Mouse (Mus musculus) midbrain, embryonic 12.5 days (tissue): ENCODE measurements around the gene Foxb1. TPM values are rescaled to one million over a fixed set of nuclear protein-coding genes. Genes with fewer than 3 reads are reported as not detected.

Experiments used
- ATAC-seq: fragments of 200-750 bp; cut with Nextera tagmentation; 2 replicates; pipeline ENCODE4 v1.8.0; 2017; ENCODE audit warnings: low read depth, moderate TSS enrichment, moderate library complexity; ENCODE audit not compliant: low FRiP score
- H3K27ac ChIP-seq: fragments of 300-500 bp; sonication (generic); replicated peaks from 2 replicates; pipeline ENCODE4 v1.5.1; 2016; ENCODE audit warnings: mild to moderate bottlenecking
- H3K27me3 ChIP-seq: fragments of 300-500 bp; sonication (generic); 2 replicates; pipeline ENCODE4 v1.6.1; 2016; ENCODE audit warnings: mild to moderate bottlenecking
- H3K36me3 ChIP-seq: fragments of 300-500 bp; sonication (generic); 2 replicates; pipeline ENCODE4 v1.6.1; 2016
- H3K4me1 ChIP-seq: fragments of 300-500 bp; sonication (generic); 2 replicates; pipeline ENCODE4 v1.6.1; 2016
- H3K4me2 ChIP-seq: fragments of 300-500 bp; sonication (generic); replicated peaks from 2 replicates; pipeline ENCODE4 v1.6.1; 2016; ENCODE audit warnings: mild to moderate bottlenecking, moderate library complexity
- H3K4me3 ChIP-seq: fragments of 300-500 bp; sonication (generic); 2 replicates; pipeline ENCODE4 v1.5.1; 2016; ENCODE audit warnings: mild to moderate bottlenecking
- H3K9ac ChIP-seq: fragments of 300-500 bp; sonication (generic); replicated peaks from 2 replicates; pipeline ENCODE4 v1.6.1; 2016; ENCODE audit warnings: mild to moderate bottlenecking, moderate library complexity
- H3K9me3 ChIP-seq: fragments of 300-500 bp; sonication (generic); 2 replicates; pipeline ENCODE4 v1.6.1; 2016; ENCODE audit warnings: mild to moderate bottlenecking
- WGBS: fragments of 180-500 bp; shearing (Covaris S2); methylation state at CpG from one replicate; pipeline ENCODE4 v1.1.7; 2016; 5-methylcytosine and 5-hydroxymethylcytosine counted together
- polyA plus RNA-seq: library from polyadenylated mRNA; unstranded; fragments of >200 nt; fragmentation: Nextera tagmentation; extraction: Ambion mirVana; gene quantifications from 2 replicates; pipeline ENCODE4 v1.2.1, GENCODE M21; 2016

Foxb1 gene
- polyA plus RNA-seq, 1 experiment from 2014 or later, result 7.3 TPM

DNA sequence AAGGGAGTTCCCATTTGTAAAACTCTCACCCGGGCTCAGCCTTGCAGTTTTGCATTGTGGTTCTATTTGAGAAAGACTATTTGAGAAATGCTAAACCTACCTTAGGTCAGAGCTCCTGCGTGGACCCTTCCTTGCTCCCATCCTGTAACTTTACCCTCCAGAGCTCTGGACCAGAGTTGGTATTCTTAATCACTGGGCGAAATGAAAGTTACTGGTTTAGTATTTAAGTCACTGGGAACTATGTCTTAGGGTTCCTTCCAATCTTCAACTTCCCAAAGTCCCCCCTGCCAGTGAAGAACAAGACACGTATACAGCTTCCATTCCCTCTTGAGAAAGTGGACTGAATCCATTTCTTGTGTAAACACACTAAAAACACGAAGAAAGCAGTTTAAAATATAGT lies 5.6 kb downstream of the Foxb1 start:
- Histone ChIP-seq H3K9ac (no peak overlapping the region), H3K36me3 (no peaks in the 10 kb centered on the region), H3K4me1 (peaks cover 47% of the 10 kb centered on the region), H3K27me3 (peaks cover 37% of the 10 kb centered on the region), H3K4me3 (no peak overlapping the region), H3K9me3 (no peaks in the 10 kb centered on the region), H3K4me2 (peak overlapping the region; percentile 16), H3K27ac (peak overlapping the region; percentile 30; the same call in 1 of the 2 replicates)
- 11% methylated on average over 5 of the region's 5 CpGs for WGBS
- ATAC-seq, result no peak

DNA sequence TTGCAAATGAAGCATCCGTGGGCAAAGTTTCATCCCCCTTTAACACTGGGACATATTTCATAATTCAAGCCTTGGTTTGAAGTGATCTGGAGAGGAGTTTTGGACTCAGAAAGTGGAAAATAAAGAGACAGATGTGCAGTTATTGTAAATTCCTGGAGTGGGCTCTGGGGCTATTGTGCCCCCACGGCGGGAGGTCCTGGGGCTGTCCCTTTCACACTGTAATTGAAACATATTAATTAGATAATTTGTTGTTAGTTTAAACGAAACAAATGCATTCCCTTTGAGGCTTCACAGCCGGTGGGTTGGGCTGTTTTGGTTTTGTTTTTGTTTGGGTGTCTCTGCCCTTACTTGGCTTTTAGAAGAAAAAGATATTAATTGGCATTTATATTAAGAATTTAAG lies 6.0 kb downstream of the Foxb1 start:
- Histone ChIP-seq H3K4me3 (no peak overlapping the region), H3K27ac (peak overlapping the region; percentile 30; the same call in 1 of the 2 replicates), H3K4me2 (peak overlapping the region; percentile 16), H3K27me3 (peaks cover 32% of the 10 kb centered on the region), H3K9ac (no peak overlapping the region), H3K36me3 (no peaks in the 10 kb centered on the region), H3K4me1 (peaks cover 44% of the 10 kb centered on the region), H3K9me3 (no peaks in the 10 kb centered on the region)
- 3% methylated on average over 5 of the region's 5 CpGs for WGBS
- no peak for ATAC-seq

DNA sequence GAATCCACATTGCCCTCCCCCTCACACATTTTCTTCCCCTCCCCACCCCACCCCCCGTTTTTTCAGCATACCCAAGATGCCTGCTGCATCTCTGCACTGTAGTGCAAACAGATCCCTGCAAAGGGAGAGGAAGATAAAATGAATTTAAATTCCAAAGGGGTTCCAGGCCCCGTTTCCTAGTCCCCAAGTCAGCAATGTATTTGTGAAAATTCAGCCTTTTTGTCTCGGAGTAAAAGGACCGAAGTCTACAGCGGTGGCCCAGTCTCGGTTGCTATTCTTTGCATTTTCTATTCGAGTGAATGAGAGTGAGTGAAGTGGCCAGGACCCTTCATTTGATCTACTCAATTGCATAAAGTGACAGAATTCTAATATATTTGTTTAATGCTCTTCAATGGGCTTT lies 6.4 kb downstream of the Foxb1 start:
- H3K4me3 ChIP-seq, result no peak overlapping the region
- ATAC-seq, result peak; percentile 44; the same call in 1 of the 2 replicates
- peaks cover 40% of the 10 kb centered on the region for H3K4me1 ChIP-seq
- H3K27ac ChIP-seq, result peak overlapping the region; percentile 25; the same call in 1 of the 2 replicates
- H3K9me3 ChIP-seq, result no peaks in the 10 kb centered on the region
- H3K9ac ChIP-seq, result no peak overlapping the region
- H3K4me2 ChIP-seq, result peak overlapping the region; percentile 7; the same call in 1 of the 2 replicates
- H3K27me3 ChIP-seq, result peaks cover 28% of the 10 kb centered on the region
- no peaks in the 10 kb centered on the region for H3K36me3 ChIP-seq
- WGBS, result under 1% methylated on average over 7 of the region's 7 CpGs

DNA sequence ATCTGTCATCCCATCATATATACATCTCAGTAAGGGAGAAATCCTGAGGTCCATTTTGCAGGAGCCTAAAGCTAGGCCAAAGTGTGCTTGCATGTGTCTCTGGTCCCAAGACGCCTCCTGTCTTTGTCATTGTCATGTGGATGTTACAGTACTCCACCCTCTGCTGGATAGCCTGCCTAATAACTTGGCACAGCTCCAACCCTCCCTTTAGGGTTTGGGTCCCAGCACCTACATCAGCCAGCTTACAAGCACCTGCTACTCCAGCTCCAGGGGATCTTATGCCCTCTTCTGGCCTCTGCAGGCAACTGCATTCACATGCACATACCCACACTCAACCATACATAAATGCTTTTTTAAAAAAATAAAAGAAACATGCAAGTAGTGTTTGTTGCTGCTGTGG lies 12.8 kb downstream of the Foxb1 start:
- Histone ChIP-seq H3K9ac (no peak overlapping the region), H3K27ac (no peak overlapping the region), H3K36me3 (no peaks in the 10 kb centered on the region), H3K4me1 (no peaks in the 10 kb centered on the region; the same call in 1 of the 2 replicates), H3K27me3 (no peaks in the 10 kb centered on the region; the same call in 1 of the 2 replicates), H3K9me3 (no peaks in the 10 kb centered on the region), H3K4me2 (no peak overlapping the region), H3K4me3 (no peak overlapping the region)
- 96% methylated on average over 1 of the region's 1 CpGs for WGBS
- ATAC-seq, result no peak

DNA sequence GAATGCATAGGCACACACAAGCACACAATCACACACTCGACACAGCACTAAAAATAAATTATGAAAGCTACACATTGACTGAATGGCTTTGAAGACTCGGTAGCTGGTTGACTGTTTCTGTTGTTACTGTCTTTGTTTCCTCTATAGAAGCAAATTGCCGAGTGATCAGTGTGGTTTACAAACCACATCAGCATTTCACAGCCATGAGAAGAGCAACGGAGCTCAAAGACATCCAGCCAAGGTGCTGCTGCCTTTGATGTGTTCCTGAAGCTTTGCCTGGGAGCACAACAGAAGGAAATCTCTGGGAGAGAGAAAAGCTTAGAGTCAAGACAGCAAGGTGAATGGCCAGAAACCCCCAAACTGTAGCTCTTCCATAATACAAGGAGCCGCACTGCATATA lies 32.0 kb downstream of the Foxb1 start:
- Histone ChIP-seq H3K36me3 (no peaks in the 10 kb centered on the region), H3K4me3 (no peak overlapping the region), H3K27ac (no peak overlapping the region), H3K27me3 (peaks cover 2% of the 10 kb centered on the region; the same call in 1 of the 2 replicates), H3K4me2 (no peak overlapping the region), H3K9ac (no peak overlapping the region), H3K9me3 (0 out of 2 replicates have a peak, but pooled peaks cover 4% of the 10 kb centered on the region), H3K4me1 (no peaks in the 10 kb centered on the region)
- 78% methylated on average over 5 of the region's 5 CpGs for WGBS
- no peak for ATAC-seq

DNA sequence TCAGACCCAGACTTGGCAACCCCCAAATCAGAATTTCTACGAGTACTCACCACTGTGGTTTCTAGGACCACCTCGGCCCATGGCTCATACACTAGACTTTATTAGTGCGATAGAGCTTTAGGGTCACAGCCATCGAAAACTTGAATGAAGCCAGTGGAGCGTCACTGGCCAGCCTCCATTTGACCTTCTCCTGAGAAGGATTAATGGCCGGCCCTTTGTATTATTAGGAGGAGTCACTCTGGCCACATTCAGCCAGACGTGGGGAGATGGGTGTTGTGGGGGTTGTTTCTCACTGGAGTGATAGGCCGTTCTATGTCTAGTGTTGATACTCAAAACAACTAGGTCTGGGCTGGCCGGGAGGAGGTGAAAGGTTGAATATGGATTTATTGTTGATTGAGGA lies 42.3 kb downstream of the Foxb1 start:
- Histone ChIP-seq H3K9me3 (no peaks in the 10 kb centered on the region), H3K27me3 (peaks cover 10% of the 10 kb centered on the region; the same call in 1 of the 2 replicates), H3K36me3 (no peaks in the 10 kb centered on the region), H3K4me3 (no peak overlapping the region), H3K4me2 (no peak overlapping the region), H3K4me1 (peaks cover 29% of the 10 kb centered on the region), H3K9ac (no peak overlapping the region), H3K27ac (no peak overlapping the region)
- WGBS, result 43% methylated on average over 9 of the region's 9 CpGs
- ATAC-seq, result no peak

DNA sequence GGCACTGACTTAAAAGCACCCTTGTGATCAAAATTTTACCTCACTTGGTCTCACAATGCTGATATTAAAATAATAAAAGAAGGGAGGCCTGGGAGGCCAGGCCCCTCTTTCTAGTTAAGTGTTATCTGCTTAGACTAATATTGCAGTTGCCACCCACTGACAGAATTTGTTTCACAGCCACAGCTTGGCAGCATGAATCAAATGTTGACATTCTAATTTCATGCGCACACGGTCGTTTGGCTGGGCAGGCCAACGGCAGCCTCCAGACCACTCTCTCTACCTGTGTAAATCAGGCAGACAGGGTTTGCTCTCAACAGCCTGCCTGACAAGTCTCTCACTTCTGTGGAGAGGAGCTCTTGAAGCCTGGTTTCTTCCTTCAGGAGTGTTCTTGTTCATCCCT lies 44.4 kb downstream of the Foxb1 start:
- no peak for ATAC-seq
- 13% methylated on average over 4 of the region's 4 CpGs for WGBS
- no peak overlapping the region for H3K27ac ChIP-seq

DNA sequence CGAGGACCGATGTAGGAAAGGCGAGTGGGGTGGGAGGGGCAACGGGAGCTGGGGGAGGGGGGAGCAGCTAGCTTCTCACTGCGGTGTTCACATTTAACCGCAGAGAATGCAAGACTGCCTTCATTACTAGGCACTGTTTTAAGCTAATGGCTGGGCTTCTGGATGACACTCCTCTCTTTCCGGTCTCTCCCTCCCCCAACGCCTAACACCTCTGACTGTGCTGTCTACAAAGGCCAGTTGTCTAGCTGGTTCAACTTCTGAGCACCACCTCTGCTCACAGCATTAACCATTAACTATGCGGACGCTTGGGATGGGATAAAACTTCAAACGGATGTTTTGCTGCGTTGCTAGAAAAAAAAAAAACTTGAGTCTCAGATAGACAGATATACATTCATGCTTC lies 45.3 kb downstream of the Foxb1 start:
- Histone ChIP-seq H3K36me3 (no peaks in the 10 kb centered on the region), H3K9me3 (0 out of 2 replicates have a peak, but pooled peaks cover under 1% of the 10 kb centered on the region), H3K4me3 (no peak overlapping the region), H3K4me1 (peaks cover 40% of the 10 kb centered on the region), H3K9ac (0 out of 2 replicates have a peak overlapping the region, but pooled peaks have one; percentile 2), H3K27me3 (peaks cover 10% of the 10 kb centered on the region; the same call in 1 of the 2 replicates), H3K27ac (peak overlapping the region; percentile 74; the same call in 1 of the 2 replicates), H3K4me2 (peak overlapping the region; percentile 19; the same call in 1 of the 2 replicates)
- 6% methylated on average over 12 of the region's 12 CpGs for WGBS
- ATAC-seq, result no peak

More for the DNA sequence above, 44.4 kb downstream of the Foxb1 start:
- H3K27me3 ChIP-seq, result peaks cover 10% of the 10 kb centered on the region; the same call in 1 of the 2 replicates
- H3K9ac ChIP-seq, result no peak overlapping the region
- H3K36me3 ChIP-seq, result no peaks in the 10 kb centered on the region
- H3K9me3 ChIP-seq, result no peaks in the 10 kb centered on the region
- no peak overlapping the region for H3K4me2 ChIP-seq
- no peak overlapping the region for H3K4me3 ChIP-seq
- H3K4me1 ChIP-seq, result peaks cover 40% of the 10 kb centered on the region

DNA sequence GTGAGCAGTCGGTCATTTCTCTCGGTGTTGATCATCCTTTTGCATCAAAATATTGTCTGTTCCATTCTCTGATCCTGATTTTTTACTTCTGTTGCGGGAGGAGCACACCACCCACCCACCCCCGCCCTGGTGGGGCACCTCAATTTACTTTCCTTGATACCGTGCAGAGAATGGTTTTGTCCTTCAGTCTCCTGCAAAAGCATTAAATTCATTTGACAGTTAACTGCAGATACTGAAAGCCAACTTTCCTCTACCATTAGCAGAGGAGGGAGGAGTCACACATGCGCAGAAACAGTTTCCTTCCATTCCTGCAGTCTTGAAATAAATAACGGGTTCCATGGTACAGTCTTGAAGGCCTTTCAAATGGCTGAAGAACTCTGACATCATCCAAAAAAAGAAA lies 46.4 kb downstream of the Foxb1 start:
- ATAC-seq, result peak; percentile 68
- peak overlapping the region; percentile 74 for H3K27ac ChIP-seq
- peaks cover 10% of the 10 kb centered on the region; the same call in 1 of the 2 replicates for H3K27me3 ChIP-seq
- no peaks in the 10 kb centered on the region for H3K36me3 ChIP-seq
- H3K4me3 ChIP-seq, result peak overlapping the region; percentile 17; the same call in 1 of the 2 replicates
- 13% methylated on average over 7 of the region's 7 CpGs for WGBS
- H3K4me2 ChIP-seq, result peak overlapping the region; percentile 43
- 0 out of 2 replicates have a peak, but pooled peaks cover 3% of the 10 kb centered on the region for H3K9me3 ChIP-seq
- H3K9ac ChIP-seq, result no peak overlapping the region
- H3K4me1 ChIP-seq, result peaks cover 40% of the 10 kb centered on the region

DNA sequence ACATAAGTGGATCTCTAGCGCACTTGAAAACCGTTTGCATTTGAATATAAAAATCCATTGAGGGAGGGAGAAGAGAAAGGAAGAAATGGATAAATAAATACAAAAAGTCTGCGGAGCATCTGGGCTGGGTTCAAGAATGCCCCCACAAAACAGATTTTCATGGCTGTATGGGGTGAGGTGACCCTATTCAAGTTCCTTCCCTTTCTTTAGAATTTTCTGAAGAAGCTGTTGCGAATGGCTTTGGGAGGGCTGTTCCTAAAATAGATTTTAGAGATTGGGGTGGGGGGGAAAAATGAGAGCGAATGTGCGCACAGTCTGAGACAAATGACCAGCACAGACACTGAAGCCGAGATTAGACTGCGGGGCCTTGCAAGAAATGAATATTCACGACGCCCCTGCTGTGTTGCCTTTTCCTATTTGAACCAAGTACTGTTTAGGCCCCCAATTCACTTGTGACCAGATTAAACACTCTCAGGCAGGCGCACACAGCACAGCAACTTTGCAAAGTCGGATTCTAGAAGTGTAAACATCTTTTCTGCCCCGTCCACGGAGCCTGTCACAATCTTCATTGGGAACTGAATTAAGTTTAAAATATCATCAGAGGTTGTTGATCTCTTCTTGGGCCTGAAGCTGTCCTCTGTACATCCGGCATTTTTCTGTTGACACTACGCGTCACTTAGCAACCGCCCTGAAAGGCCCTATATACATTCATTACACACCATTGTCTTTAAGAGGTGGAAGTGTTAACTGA lies 47.0 kb downstream of the Foxb1 start:
- Histone ChIP-seq H3K4me1 (peaks cover 40% of the 10 kb centered on the region), H3K9ac (no peak overlapping the region), H3K4me3 (peak overlapping the region; percentile 17), H3K9me3 (0 out of 2 replicates have a peak, but pooled peaks cover 3% of the 10 kb centered on the region), H3K27ac (peak overlapping the region; percentile 74), H3K27me3 (peaks cover 10% of the 10 kb centered on the region; the same call in 1 of the 2 replicates), H3K4me2 (peak overlapping the region; percentile 43), H3K36me3 (no peaks in the 10 kb centered on the region)
- 7% methylated on average over 18 of the region's 18 CpGs for WGBS
- peak; percentile 84 for ATAC-seq

DNA sequence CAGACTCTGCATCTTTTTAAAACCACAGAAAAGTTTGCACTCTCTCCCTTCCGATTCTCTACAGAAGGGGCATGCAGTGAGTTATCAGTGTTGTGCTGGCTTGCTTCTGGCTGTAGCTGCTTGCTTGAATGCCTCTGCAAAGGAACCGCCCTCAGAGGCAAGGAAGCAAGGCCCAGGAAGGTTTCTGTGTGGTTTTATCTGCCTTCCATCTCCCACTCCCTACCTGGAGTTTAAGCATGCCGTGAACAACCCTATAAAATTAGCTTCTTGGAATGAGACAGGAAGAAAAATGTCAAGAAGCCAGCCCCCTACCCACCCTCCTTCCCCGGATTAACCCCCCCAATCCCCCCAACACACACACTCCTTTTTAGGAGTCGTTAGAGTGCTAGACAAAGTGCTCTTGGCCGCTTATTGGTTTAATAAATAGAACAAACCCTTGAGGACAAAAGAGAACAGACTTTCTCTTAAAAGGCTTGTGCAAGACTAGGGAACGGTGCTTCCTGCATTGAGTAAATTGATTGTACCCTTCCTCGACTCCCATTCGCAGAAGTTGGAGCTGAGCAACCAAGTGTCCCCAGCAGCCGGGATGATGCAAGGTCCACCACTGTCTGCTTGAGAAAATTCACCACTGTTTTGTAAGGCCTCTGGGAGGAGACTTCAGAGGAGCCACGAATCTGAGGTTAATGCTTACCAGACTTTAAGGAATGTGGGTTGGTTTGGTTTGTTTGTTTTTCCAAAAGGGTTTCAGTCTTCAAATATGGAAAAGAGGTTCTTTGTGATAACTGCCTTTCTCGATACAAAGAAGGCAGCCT lies 47.8 kb downstream of the Foxb1 start:
- H3K27me3 ChIP-seq, result peaks cover 3% of the 10 kb centered on the region; the same call in 1 of the 2 replicates
- WGBS, result 6% methylated on average over 12 of the region's 12 CpGs
- ATAC-seq, result no peak

More for the DNA sequence above, 47.8 kb downstream of the Foxb1 start:
- H3K4me2 ChIP-seq, result peak overlapping the region; percentile 43
- H3K4me1 ChIP-seq, result peaks cover 40% of the 10 kb centered on the region
- H3K9me3 ChIP-seq, result 0 out of 2 replicates have a peak, but pooled peaks cover 3% of the 10 kb centered on the region
- H3K4me3 ChIP-seq, result no peak overlapping the region
- no peaks in the 10 kb centered on the region for H3K36me3 ChIP-seq
- H3K27ac ChIP-seq, result peak overlapping the region; percentile 74
- H3K9ac ChIP-seq, result no peak overlapping the region
